Mouse (Mus musculus) hindbrain, embryonic 14.5 days (tissue): ENCODE measurements around the gene Exoc5. TPM values are rescaled to one million over a fixed set of nuclear protein-coding genes. Genes with fewer than 3 reads are reported as not detected.

Experiments used
- ATAC-seq: fragments of 200-750 bp; cut with Nextera tagmentation; 2 replicates; pipeline ENCODE4 v1.8.0; 2017; ENCODE audit warnings: moderate number of reproducible peaks, mild to moderate bottlenecking, moderate TSS enrichment, moderate library complexity; ENCODE audit not compliant: low FRiP score
- DNase-seq: peaks from one replicate; pipeline ENCODE4 v3.0.0-alpha.2; 2015; ENCODE audit warnings: low spot score
- H3K27ac ChIP-seq: fragments of 300-500 bp; sonication (generic); 2 replicates; pipeline ENCODE4 v1.5.1; 2014; ENCODE audit warnings: mild to moderate bottlenecking, moderate library complexity
- H3K27me3 ChIP-seq: fragments of 300-500 bp; sonication (generic); 2 replicates; pipeline ENCODE4 v1.6.1; 2014; ENCODE audit warnings: mild to moderate bottlenecking, low read length, mixed read lengths; ENCODE audit not compliant: control insufficient read depth, insufficient read depth
- H3K36me3 ChIP-seq: fragments of 300-500 bp; sonication (generic); replicated peaks from 2 replicates; pipeline ENCODE4 v1.6.1; 2014; ENCODE audit not compliant: control insufficient read depth, insufficient read depth
- H3K4me1 ChIP-seq: fragments of 300-500 bp; sonication (generic); replicated peaks from 2 replicates; pipeline ENCODE4 v1.6.1; 2014; ENCODE audit warnings: antibody characterized with exemption, low read length, mixed read lengths; ENCODE audit not compliant: control insufficient read depth, insufficient read depth
- H3K4me2 ChIP-seq: fragments of 300-500 bp; sonication (generic); replicated peaks from 2 replicates; pipeline ENCODE4 v1.6.1; 2014; ENCODE audit warnings: mild to moderate bottlenecking, moderate library complexity
- H3K4me3 ChIP-seq: fragments of 300-500 bp; sonication (generic); replicated peaks from 2 replicates; pipeline ENCODE4 v1.5.1; 2014; ENCODE audit warnings: mild to moderate bottlenecking, low read length
- H3K9ac ChIP-seq: fragments of 300-500 bp; sonication (generic); 2 replicates; pipeline ENCODE4 v1.6.1; 2014
- H3K9me3 ChIP-seq: fragments of 300-500 bp; sonication (generic); 2 replicates; pipeline ENCODE4 v1.6.1; 2016; ENCODE audit warnings: low read length; ENCODE audit not compliant: control insufficient read depth
- WGBS: fragments of 180-500 bp; shearing (Covaris S2); extraction: QIAGEN DNeasy Blood & Tissue Kit; methylation state at CpG from one replicate; pipeline ENCODE4 v1.1.7; 2014; 5-methylcytosine and 5-hydroxymethylcytosine counted together
- polyA plus RNA-seq: library from polyadenylated mRNA; unstranded; fragments of >200 nt; fragmentation: Nextera tagmentation; extraction: Ambion mirVana; gene quantifications from 2 replicates; pipeline ENCODE4 v1.2.1, GENCODE M21; 2014

Gene Exoc5
- polyA plus RNA-seq, 1 experiment from 2014 or later, result 82.0 TPM

DNA sequence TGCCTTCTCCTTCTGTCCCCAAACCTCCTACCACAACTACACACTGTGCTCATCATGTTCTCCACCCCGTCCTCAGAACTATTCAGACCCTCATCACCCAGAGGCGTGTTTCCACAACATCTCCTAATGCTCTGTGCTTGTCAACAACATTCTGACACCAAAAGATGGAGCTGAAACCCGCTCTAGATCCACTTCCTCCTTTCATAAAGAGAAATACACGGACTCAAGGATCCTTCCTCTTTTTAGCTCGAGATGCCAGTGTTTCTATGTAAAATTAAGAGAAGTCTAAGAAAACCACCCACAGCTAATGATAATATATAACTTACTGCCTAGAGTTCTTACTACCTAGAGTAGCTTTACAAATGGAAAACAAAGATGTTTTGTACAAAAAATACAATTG lies 46.7 kb downstream of the Exoc5 start:
- ATAC-seq, result no peak

DNA sequence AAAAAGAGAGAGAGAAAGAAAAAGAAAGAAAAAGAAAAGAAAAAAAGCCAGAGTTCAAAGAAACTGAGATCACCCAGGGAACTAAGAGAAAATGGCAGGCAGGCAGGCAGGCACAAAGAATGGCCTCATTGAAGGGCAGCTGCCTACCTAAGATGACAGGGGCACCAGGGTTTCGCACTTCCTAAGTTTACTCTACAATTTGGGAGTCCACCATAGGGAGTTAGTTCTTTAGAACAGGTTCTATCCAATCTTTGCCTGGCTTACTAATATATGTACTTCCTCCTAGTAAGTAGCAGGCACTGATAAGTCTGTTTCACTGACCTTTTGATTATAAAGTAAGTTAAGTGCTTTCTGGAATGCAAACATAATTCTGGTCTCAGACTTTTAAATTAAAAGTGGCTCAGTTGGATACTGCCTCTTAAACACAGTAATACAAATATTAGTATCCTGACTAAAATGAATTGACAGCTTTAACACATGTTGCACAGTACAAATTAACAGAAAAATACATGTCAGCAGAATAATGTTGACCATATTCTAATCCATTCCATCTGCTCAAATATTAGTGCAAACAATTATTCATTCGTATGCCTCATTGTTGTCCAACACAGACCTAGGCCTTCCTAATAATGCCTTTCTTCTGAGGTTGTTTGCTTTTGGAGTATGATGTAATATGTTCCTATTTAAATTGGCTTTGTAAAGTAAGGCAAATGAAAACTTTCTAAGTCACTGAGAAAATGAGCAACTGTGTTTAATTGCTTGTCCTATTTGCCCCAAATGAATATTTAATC lies 57.9 kb downstream of the Exoc5 start:
- no peak overlapping the region for H3K4me3 ChIP-seq
- H3K4me2 ChIP-seq, result no peak overlapping the region
- 85% methylated on average over 2 of the region's 2 CpGs for WGBS
- H3K9me3 ChIP-seq, result no peaks in the 10 kb centered on the region
- no peak overlapping the region for H3K9ac ChIP-seq
- no peak for ATAC-seq
- no peak overlapping the region for H3K27ac ChIP-seq
- peaks cover 4% of the 10 kb centered on the region; the same call in 1 of the 2 replicates for H3K36me3 ChIP-seq
- no peak for DNase-seq
- no peaks in the 10 kb centered on the region for H3K4me1 ChIP-seq
- H3K27me3 ChIP-seq, result no peaks in the 10 kb centered on the region

More for the DNA sequence above, 46.7 kb downstream of the Exoc5 start:
- Histone ChIP-seq H3K27ac (no peak overlapping the region), H3K4me3 (no peak overlapping the region), H3K4me1 (no peaks in the 10 kb centered on the region), H3K9me3 (no peaks in the 10 kb centered on the region), H3K4me2 (no peak overlapping the region), H3K36me3 (peaks cover 47% of the 10 kb centered on the region), H3K9ac (no peak overlapping the region), H3K27me3 (no peaks in the 10 kb centered on the region)
- WGBS, result 92% methylated on average over 5 of the region's 5 CpGs
- no peak for DNase-seq

DNA sequence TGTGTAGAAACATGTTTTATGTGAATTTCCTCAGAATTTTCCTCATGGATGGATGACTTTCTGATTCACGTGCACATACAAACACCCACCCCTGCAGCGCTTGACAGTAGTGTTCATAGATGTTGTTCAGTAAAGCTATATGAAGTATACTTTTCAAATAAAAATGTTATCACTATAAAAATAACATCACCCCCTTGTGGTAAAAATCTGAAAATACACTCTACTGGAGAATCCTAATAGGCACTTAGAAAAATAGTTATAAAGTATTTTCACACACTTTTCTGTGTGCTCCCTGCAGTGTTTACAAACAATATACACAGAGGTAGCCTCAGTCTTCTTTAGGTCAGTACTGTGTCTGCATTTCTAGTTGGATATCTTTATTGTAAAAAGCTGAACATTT lies 58.5 kb downstream of the Exoc5 start:
- no peaks in the 10 kb centered on the region for H3K9me3 ChIP-seq
- ATAC-seq (no peak), DNase-seq (peak; percentile 73)
- H3K27me3 ChIP-seq, result no peaks in the 10 kb centered on the region
- WGBS, result 92% methylated on average over 2 of the region's 2 CpGs
- no peak overlapping the region for H3K4me2 ChIP-seq
- H3K36me3 ChIP-seq, result peaks cover 4% of the 10 kb centered on the region; the same call in 1 of the 2 replicates
- H3K27ac ChIP-seq, result no peak overlapping the region
- H3K4me1 ChIP-seq, result no peaks in the 10 kb centered on the region
- no peak overlapping the region for H3K9ac ChIP-seq
- H3K4me3 ChIP-seq, result no peak overlapping the region

DNA sequence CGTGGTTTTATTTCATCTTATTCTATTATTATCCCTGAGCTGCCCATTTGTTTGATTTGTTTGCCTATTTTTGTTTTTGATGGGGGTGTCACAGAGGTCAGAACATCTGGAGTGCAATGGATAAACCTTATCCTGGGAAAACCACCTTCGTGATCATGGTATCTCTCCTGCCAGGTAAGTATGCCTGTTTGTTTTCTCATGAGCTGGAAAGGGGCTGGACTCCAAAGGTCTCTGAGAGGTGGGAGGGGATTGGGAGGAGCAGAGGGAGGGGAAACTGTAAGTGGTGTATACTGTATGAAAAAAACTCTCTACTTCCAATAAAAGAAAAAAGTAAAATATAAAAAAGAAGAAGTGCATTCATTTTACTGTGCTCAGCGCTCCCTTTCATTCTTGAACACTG lies 64.8 kb downstream of the Exoc5 start:
- ATAC-seq, result no peak
- WGBS, result 82% methylated on average over 3 of the region's 3 CpGs
- no peaks in the 10 kb centered on the region for H3K4me1 ChIP-seq

DNA sequence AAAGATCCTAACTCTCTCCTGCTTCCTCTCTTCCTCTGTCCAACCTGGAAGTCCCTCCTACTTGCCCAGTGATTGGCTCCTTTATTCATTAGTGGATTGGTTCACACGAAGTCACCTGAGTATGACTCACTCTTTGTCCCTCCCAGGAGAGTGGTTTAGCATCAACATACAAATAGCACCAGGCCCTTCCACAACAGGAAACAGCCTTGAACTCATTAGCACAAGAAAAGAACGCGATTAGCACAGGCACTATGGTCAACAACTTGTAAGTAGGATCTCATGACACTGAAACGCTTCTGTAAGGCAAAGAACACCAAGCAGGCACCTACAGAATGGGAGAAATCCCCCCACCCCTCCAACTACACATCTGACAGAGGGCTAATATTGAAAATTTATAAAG lies 67.7 kb downstream of the Exoc5 start:
- H3K4me1 ChIP-seq, result no peaks in the 10 kb centered on the region
- H3K4me3 ChIP-seq, result no peak overlapping the region
- DNase-seq, result no peak
- no peak overlapping the region for H3K4me2 ChIP-seq
- no peak for ATAC-seq
- 45% methylated on average over 4 of the region's 4 CpGs for WGBS
- H3K9ac ChIP-seq, result no peak overlapping the region
- no peak overlapping the region for H3K27ac ChIP-seq
- H3K27me3 ChIP-seq, result no peaks in the 10 kb centered on the region
- no peaks in the 10 kb centered on the region for H3K9me3 ChIP-seq
- H3K36me3 ChIP-seq, result no peaks in the 10 kb centered on the region

More for the DNA sequence above, 64.8 kb downstream of the Exoc5 start:
- H3K9me3 ChIP-seq, result no peaks in the 10 kb centered on the region
- no peak overlapping the region for H3K4me2 ChIP-seq
- H3K27me3 ChIP-seq, result no peaks in the 10 kb centered on the region
- no peak overlapping the region for H3K9ac ChIP-seq
- no peak overlapping the region for H3K27ac ChIP-seq
- H3K4me3 ChIP-seq, result no peak overlapping the region
- DNase-seq, result no peak
- H3K36me3 ChIP-seq, result no peaks in the 10 kb centered on the region

DNA sequence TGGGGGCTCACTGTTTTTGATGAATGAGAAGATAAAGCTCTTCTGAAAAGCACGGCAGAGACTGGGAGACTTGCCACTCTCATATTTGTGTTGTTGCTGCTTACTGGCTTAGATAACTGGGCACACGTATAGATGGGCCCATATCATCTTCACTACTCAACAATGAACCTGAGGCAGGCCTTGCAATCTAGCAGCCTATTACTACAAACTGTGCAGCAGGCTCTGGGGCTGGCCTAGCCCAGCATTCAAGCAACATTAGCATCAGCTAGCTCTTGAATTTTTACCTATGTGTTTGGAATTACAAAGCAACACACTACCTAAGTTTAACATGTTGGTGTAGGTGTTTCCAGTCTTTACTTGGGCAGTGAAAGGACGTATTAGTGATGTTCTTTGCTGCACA lies 72.6 kb downstream of the Exoc5 start:
- Histone ChIP-seq H3K36me3 (no peaks in the 10 kb centered on the region), H3K4me3 (no peak overlapping the region), H3K9ac (no peak overlapping the region), H3K4me1 (peaks cover 11% of the 10 kb centered on the region; the same call in 1 of the 2 replicates), H3K9me3 (no peaks in the 10 kb centered on the region), H3K4me2 (no peak overlapping the region), H3K27me3 (no peaks in the 10 kb centered on the region), H3K27ac (no peak overlapping the region)
- DNase-seq, result no peak
- ATAC-seq, result no peak
- whole genome bisulfite sequencing, result 92% methylated on average over 3 of the region's 3 CpGs

DNA sequence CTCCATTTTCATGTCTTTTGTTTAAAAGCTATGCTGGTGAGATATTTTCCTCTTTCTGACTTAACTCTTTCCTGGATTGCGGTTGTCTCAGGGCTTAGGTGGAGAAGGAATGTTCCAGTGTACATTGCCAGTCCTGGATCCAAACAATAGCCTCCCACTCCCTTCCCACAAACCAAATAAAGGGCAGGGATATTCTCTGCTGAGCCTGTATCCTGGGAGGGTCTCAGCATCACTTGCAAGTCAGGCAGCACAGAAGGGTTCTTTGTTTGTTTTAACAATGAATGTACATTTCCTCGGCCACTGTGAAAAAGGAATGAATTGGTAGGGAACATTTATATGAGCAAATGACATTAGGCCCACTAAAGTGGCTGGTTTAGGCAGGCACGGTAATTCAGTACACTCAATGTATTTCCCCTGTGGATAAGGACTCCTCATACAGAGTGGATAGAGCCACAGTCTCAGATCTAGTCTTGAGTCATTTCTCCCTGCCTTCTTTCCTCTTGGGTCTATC lies 74.3 kb downstream of the Exoc5 start:
- no peak overlapping the region for H3K4me3 ChIP-seq
- ATAC-seq (no peak), DNase-seq (no peak)
- 14% methylated on average over 3 of the region's 3 CpGs for WGBS
- H3K27ac ChIP-seq, result no peak overlapping the region
- H3K4me2 ChIP-seq, result no peak overlapping the region
- no peaks in the 10 kb centered on the region for H3K27me3 ChIP-seq
- peaks cover 11% of the 10 kb centered on the region; the same call in 1 of the 2 replicates for H3K4me1 ChIP-seq
- no peaks in the 10 kb centered on the region for H3K9me3 ChIP-seq
- H3K36me3 ChIP-seq, result no peaks in the 10 kb centered on the region
- no peak overlapping the region for H3K9ac ChIP-seq

DNA sequence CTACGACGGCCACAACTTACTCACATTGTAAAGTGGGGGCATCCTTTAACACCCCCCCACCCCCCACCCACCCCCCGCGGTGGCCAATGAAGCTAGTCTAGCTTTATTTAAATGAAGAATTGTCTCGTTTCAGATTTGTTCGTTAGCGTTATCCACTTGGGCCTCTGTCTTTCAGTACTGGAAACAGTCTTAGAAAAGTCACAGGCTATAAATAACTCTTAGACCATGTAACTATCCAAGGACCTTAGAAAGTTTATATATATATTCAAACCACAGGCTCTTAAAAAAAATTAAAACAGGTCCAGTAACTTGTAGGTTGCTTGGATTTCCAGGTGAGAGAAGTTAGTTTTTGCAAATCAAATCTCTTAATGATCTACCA lies 75.3 kb downstream of the Exoc5 start:
- no peaks in the 10 kb centered on the region for H3K9me3 ChIP-seq
- DNase-seq, result no peak
- peaks cover 11% of the 10 kb centered on the region; the same call in 1 of the 2 replicates for H3K4me1 ChIP-seq
- H3K9ac ChIP-seq, result no peak overlapping the region
- H3K27me3 ChIP-seq, result no peaks in the 10 kb centered on the region
- WGBS, result 2% methylated on average over 7 of the region's 7 CpGs
- H3K27ac ChIP-seq, result 0 out of 2 replicates have a peak overlapping the region, but pooled peaks have one; percentile 15
- H3K4me2 ChIP-seq, result peak overlapping the region; percentile 47
- no peaks in the 10 kb centered on the region for H3K36me3 ChIP-seq
- H3K4me3 ChIP-seq, result no peak overlapping the region
- no peak for ATAC-seq

DNA sequence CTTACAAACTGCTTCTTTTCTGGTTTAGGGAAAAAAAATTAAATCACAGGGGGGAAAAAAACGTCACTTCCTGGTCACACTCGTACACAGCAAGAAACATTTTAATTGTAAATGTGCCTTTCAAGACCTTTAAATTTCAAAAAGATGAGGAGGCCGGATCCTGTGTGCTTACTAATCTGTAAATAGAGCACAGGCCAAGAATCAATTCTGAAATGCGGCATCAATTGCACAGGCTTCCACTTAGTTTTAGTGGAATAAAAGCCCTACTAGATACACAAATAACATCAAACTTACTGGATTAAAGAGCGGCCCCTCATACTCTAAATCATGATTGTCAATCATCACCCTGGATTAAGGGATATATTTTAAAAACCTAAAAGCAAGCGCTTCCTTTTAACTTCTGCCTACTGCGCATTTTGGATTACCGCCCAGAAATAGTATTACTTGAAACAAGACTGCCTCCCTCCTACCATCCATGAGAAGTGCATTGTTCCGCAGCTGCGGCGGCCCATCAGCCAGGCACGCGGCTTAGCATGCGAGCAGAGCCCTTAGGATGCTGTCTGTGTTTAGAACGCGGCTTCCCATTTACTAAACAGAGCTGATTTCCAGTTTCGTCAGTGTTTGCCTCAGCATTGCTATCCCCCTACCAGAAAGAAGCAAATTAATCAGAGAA lies 75.8 kb downstream of the Exoc5 start:
- Histone ChIP-seq H3K9me3 (no peaks in the 10 kb centered on the region), H3K4me3 (no peak overlapping the region), H3K4me1 (peaks cover 11% of the 10 kb centered on the region; the same call in 1 of the 2 replicates), H3K36me3 (no peaks in the 10 kb centered on the region), H3K27ac (0 out of 2 replicates have a peak overlapping the region, but pooled peaks have one; percentile 15), H3K4me2 (peak overlapping the region; percentile 47), H3K27me3 (no peaks in the 10 kb centered on the region), H3K9ac (no peak overlapping the region)
- peak; percentile 95 for ATAC-seq
- WGBS, result 12% methylated on average over 17 of the region's 17 CpGs
- peak; percentile 86 for DNase-seq
